Mouse (Mus musculus): ENCODE measurements around the gene Rpia. TPM values are rescaled to one million over a fixed set of nuclear protein-coding genes. Genes with fewer than 3 reads are reported as not detected.

Gene Rpia
- polyA plus RNA-seq, 1 experiment from 2014 or later = 1.4 TPM

DNA sequence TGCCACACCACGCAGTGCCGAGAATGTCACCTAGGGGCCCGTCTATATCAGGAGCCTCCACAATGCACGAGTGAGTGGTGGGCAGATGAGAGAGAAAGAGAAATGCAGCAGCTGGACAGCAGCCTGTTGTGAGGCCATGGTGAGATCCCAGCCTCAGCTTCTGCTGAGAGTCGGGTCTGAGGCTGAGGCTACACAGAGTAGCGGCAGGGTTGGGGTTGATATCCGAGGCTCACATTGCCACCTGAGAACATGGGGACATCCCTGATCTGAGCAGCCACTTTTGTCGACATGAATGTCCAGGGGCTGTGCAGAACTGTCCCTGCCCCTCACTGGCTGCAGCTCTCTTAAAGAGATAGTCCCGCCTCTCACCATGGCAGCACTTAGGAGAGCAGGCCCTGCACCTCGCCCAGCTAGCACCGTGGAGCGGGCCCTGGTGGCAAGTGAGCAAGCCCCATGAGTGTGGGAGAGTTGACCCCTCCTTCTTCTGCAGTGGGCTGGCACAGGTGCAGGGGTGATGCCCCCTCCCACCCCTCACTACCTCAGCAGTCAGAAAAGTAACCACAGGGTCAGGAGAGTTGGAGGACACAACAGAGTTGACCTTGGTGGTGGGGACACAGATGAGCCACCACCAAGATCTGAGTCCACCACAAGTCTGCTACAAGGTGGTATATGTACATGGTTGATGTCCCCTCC is 75.2 kb downstream of the Rpia start:
- ATAC-seq (ENCODE audit: insufficient number of reproducible peaks, insufficient read depth, low FRiP score, low read depth) = no peak
- no peaks in the 10 kb centered on the region for H3K27me3 ChIP-seq (ENCODE audit: control insufficient read depth, insufficient read depth, low read length)
- no peaks in the 10 kb centered on the region for H3K9me3 ChIP-seq (ENCODE audit: control insufficient read depth, low read length)
- H3K4me1 ChIP-seq (ENCODE audit: control insufficient read depth in 2 of 2, insufficient read depth in 2 of 2, low read length in 2 of 2) = peaks cover 0 to 3% of the 10 kb centered on the region in 2 experiments; a peak in 1 of 4 replicates
- WGBS = 46% methylated on average over 12 of the region's 12 CpGs
- no peak overlapping the region for H3K4me2 ChIP-seq (ENCODE audit: low read length)
- H3K4me3 ChIP-seq (ENCODE audit: control insufficient read depth in 1 of 2, insufficient read depth in 1 of 2, low read depth in 1 of 2, low read length in 2 of 2) = no peak overlapping the region
- H3K27ac ChIP-seq (replicated peaks in 1 of 2; ENCODE audit: control insufficient read depth in 1 of 2, insufficient read depth in 1 of 2, low read depth in 2 of 2, low read length in 2 of 2) = no peak overlapping the region
- H3K36me3 ChIP-seq (ENCODE audit: control insufficient read depth, insufficient read depth, low read length) = no peaks in the 10 kb centered on the region
- H3K9ac ChIP-seq (ENCODE audit: low read length) = no peak overlapping the region

Other genes starting within 250 kb of the Rpia start
- 5.0 and 5.3 TPM in 2 replicates for gene Eif2ak3, start 52.3 kb upstream of the Rpia start, polyA plus RNA-seq (2014; fragmentation: Nextera tagmentation; extraction: Ambion mirVana)
- not detected in 2 replicates for gene Tex37, start 126.7 kb upstream of the Rpia start, polyA plus RNA-seq (2014; fragmentation: Nextera tagmentation; extraction: Ambion mirVana)
- not detected in 2 replicates for gene Foxi3, start 164.3 kb upstream of the Rpia start, polyA plus RNA-seq (2014; fragmentation: Nextera tagmentation; extraction: Ambion mirVana)